Comparison of ENCODE assay signal across 28 mouse cellular contexts in genomic region chr1:91066599-91066998, GRCm38 (mm10).
A peak's percentile ranks its signal among the peaks of the same experiment; 100 is the strongest.
DNase-seq lines count a peak whose midpoint lies in the region; ATAC-seq and TF ChIP-seq lines count a peak whose summit lies in the region.
"Had no signal": no experiment of that assay in that cellular context is flagged by ENCODE, and none has a peak within 500 bp of the region (broad histone marks: within the 10 kb centered on the region; RNA-seq: fewer than 3 reads in every experiment).

No protein-coding gene starts in this region.

- intact Hi-C loops in heart, postnatal 14 days (cut with DNase I) = no loop called here

- H3K36me3 ChIP-seq in heart, embryonic 11.5 days (ENCODE audit: control insufficient read depth, insufficient read depth, low read length) = no peaks in the 10 kb centered on the region
- H3K36me3 ChIP-seq in heart, postnatal 0 days (replicated peaks; ENCODE audit: control insufficient read depth, insufficient read depth, low read length) = peaks cover 15% of the 10 kb centered on the region
- H3K36me3 ChIP-seq in liver, embryonic 14.5 days (replicated peaks; ENCODE audit: control insufficient read depth, insufficient read depth, low read depth) = no peaks in the 10 kb centered on the region
- H3K36me3 ChIP-seq in stomach, embryonic 16.5 days (ENCODE audit: control insufficient read depth, insufficient read depth, low read length) = no peaks in the 10 kb centered on the region; the same call in 1 of the 2 replicates
- H3K36me3 ChIP-seq: embryonic facial prominence, embryonic 10.5 days; forebrain, embryonic 15.5 days; hindbrain, embryonic 13.5 days; limb, embryonic 13.5 days; midbrain, embryonic 12.5 days had no signal

- TF ChIP-seq EP300 in heart, postnatal 0 days (IDR thresholded peaks at IDR 0.05; ENCODE audit: low read depth) = no peak
- no peak for TF ChIP-seq EP300 in liver, embryonic 14.5 days (IDR thresholded peaks at IDR 0.05; ENCODE audit: low read depth)

- WGBS in heart, embryonic 11.5 days (ENCODE audit: insufficient replicate concordance) = 41% methylated on average over 2 of the region's 2 CpGs
- WGBS in heart, postnatal 0 days = 34% methylated on average over 2 of the region's 2 CpGs
- WGBS in liver, embryonic 14.5 days (ENCODE audit: insufficient replicate concordance) = 24% methylated on average over 2 of the region's 2 CpGs
- 73% methylated on average over 2 of the region's 2 CpGs for WGBS in stomach, embryonic 16.5 days
- WGBS in cerebellum, adult 2 months = 97% methylated on average over 2 of the region's 2 CpGs

- no peaks in the 10 kb centered on the region for H3K9me3 ChIP-seq in heart, embryonic 11.5 days (replicated peaks; ENCODE audit: control insufficient read depth, low read length)
- no peaks in the 10 kb centered on the region for H3K9me3 ChIP-seq in heart, postnatal 0 days (replicated peaks; ENCODE audit: control insufficient read depth, low read length)
- no peaks in the 10 kb centered on the region for H3K9me3 ChIP-seq in liver, embryonic 14.5 days (ENCODE audit: control insufficient read depth, low read length)
- no peaks in the 10 kb centered on the region for H3K9me3 ChIP-seq in stomach, embryonic 16.5 days (replicated peaks; ENCODE audit: control insufficient read depth, low read length)
- H3K9me3 ChIP-seq: embryonic facial prominence, embryonic 10.5 days; forebrain, embryonic 15.5 days; hindbrain, embryonic 13.5 days; limb, embryonic 13.5 days; midbrain, embryonic 12.5 days had no signal

- peak overlapping the region; percentile 54; the same call in 1 of the 2 replicates for H3K27ac ChIP-seq in heart, embryonic 11.5 days (ENCODE audit: low read depth, low read length)
- peak overlapping the region; percentile 87 for H3K27ac ChIP-seq in heart, postnatal 0 days (ENCODE audit: low read depth)
- H3K27ac ChIP-seq in liver, embryonic 14.5 days = no peak overlapping the region
- H3K27ac ChIP-seq in stomach, embryonic 16.5 days (ENCODE audit: low read length) = 0 out of 2 replicates have a peak overlapping the region, but pooled peaks have one; percentile 2
- no peak overlapping the region for H3K27ac ChIP-seq in cerebellum, adult 2 months (ENCODE audit: insufficient read depth, low read length)
- H3K27ac ChIP-seq: embryonic facial prominence, embryonic 10.5 days; forebrain, embryonic 15.5 days; hindbrain, embryonic 13.5 days; limb, embryonic 13.5 days; midbrain, embryonic 12.5 days had no signal

- no peak for ATAC-seq in heart, embryonic 11.5 days (replicated peaks; ENCODE audit: insufficient number of reproducible peaks, low FRiP score, low TSS enrichment)
- ATAC-seq in heart, postnatal 0 days (ENCODE audit: insufficient read depth, low read depth) = no peak
- 0 out of 2 replicates have a peak, but pooled peaks have one; percentile 40 for ATAC-seq in liver, embryonic 14.5 days (ENCODE audit: insufficient read depth)
- ATAC-seq in stomach, embryonic 16.5 days (ENCODE audit: insufficient read depth, low FRiP score) = peak; percentile 38; the same call in 1 of the 2 replicates
- ATAC-seq: CD4-positive, CD25-positive, alpha-beta regulatory T cell, adult 4 months; forebrain, embryonic 15.5 days had no signal

- TF ChIP-seq POLR2A in cerebellum, adult 2 months (IDR thresholded peaks at IDR 0.05; ENCODE audit: borderline replicate concordance, insufficient read depth, low read length) = no peak

- no peak overlapping the region for H3K4me3 ChIP-seq in heart, embryonic 11.5 days (ENCODE audit: low read depth, low read length)
- H3K4me3 ChIP-seq in heart, postnatal 0 days (ENCODE audit: low read depth, low read length) = no peak overlapping the region
- H3K4me3 ChIP-seq in liver, embryonic 14.5 days (ENCODE audit: insufficient read depth in 1 of 2, low read depth in 2 of 2, low read length in 2 of 2) = no peak overlapping the region
- no peak overlapping the region for H3K4me3 ChIP-seq in stomach, embryonic 16.5 days (replicated peaks; ENCODE audit: low read length)
- no peak overlapping the region for H3K4me3 ChIP-seq in cerebellum, adult 2 months (replicated peaks; ENCODE audit: insufficient read depth, low read depth, low read length)
- H3K4me3 ChIP-seq: embryonic facial prominence, embryonic 10.5 days; forebrain, embryonic 15.5 days; hindbrain, embryonic 13.5 days; layer of hippocampus, adult 2 months; limb, embryonic 13.5 days; midbrain, embryonic 12.5 days had no signal

- H3K9ac ChIP-seq in heart, embryonic 11.5 days (ENCODE audit: low read depth, low read length) = no peak overlapping the region
- H3K9ac ChIP-seq in heart, postnatal 0 days (replicated peaks; ENCODE audit: low read depth, low read length) = no peak overlapping the region
- no peak overlapping the region for H3K9ac ChIP-seq in liver, embryonic 14.5 days (replicated peaks)
- no peak overlapping the region for H3K9ac ChIP-seq in stomach, embryonic 16.5 days (ENCODE audit: low read length)
- H3K9ac ChIP-seq: forebrain, embryonic 15.5 days; hindbrain, embryonic 13.5 days; limb, embryonic 13.5 days; midbrain, embryonic 12.5 days had no signal

- no peak overlapping the region for H3K4me2 ChIP-seq in heart, embryonic 11.5 days
- no peak overlapping the region for H3K4me2 ChIP-seq in heart, postnatal 0 days (ENCODE audit: low read depth, low read length)
- H3K4me2 ChIP-seq in liver, embryonic 14.5 days (ENCODE audit: low read depth) = no peak overlapping the region
- H3K4me2 ChIP-seq in stomach, embryonic 16.5 days (ENCODE audit: low read depth, low read length) = no peak overlapping the region
- H3K4me2 ChIP-seq: forebrain, embryonic 15.5 days; hindbrain, embryonic 13.5 days; limb, embryonic 13.5 days; midbrain, embryonic 12.5 days had no signal

- DNase-seq in heart, postnatal 14 days = no peak
- no peak for DNase-seq in heart, postnatal 0 days (ENCODE audit: low spot score)
- DNase-seq in heart, adult 9 months (ENCODE audit: low spot score in 2 of 2) = no peak
- DNase-seq in liver, embryonic 14.5 days (ENCODE audit: low read depth in 3 of 3, low spot score in 3 of 3) = no peak
- DNase-seq in ovary, postnatal 10 days (ENCODE audit: low spot score) = no peak
- DNase-seq in cerebellum, adult 2 months = no peak
- DNase-seq: adrenal gland, postnatal 25 days; cerebellum, postnatal 10 days; gastrocnemius, postnatal 10 days; heart, postnatal 10 days; kidney, adult 9 months; kidney, postnatal 14 days; layer of hippocampus, postnatal 36 days; lung, adult 18-20 months; lung, postnatal 10 days; right cerebral cortex, postnatal 14 days; spleen, adult 18-20 months; thymus, adult 2 months; thymus, postnatal 4 days had no signal

- TF ChIP-seq CTCF in heart, postnatal 0 days (IDR thresholded peaks at IDR 0.05; ENCODE audit: low read depth) = no peak
- TF ChIP-seq CTCF in liver, embryonic 14.5 days (IDR thresholded peaks at IDR 0.05; ENCODE audit: low read depth) = no peak
- no peak for TF ChIP-seq CTCF in cerebellum, adult 2 months (IDR thresholded peaks at IDR 0.05; ENCODE audit: borderline replicate concordance, insufficient read depth, low read depth, low read length)

- H3K4me1 ChIP-seq in heart, embryonic 11.5 days (ENCODE audit: control insufficient read depth, insufficient read depth, low read length) = peaks cover 85% of the 10 kb centered on the region
- H3K4me1 ChIP-seq in heart, postnatal 0 days (ENCODE audit: control insufficient read depth, insufficient read depth) = peaks cover 91% of the 10 kb centered on the region
- peaks cover 3 to 16% of the 10 kb centered on the region in 2 experiments; a peak in 3 of 4 replicates for H3K4me1 ChIP-seq in liver, embryonic 14.5 days (replicated peaks; ENCODE audit: control insufficient read depth in 2 of 2, insufficient read depth in 2 of 2, low read length in 1 of 2)
- H3K4me1 ChIP-seq in stomach, embryonic 16.5 days (ENCODE audit: control insufficient read depth, insufficient read depth, low read length) = peaks cover 45% of the 10 kb centered on the region
- peaks cover 15% of the 10 kb centered on the region for H3K4me1 ChIP-seq in cerebellum, adult 2 months (ENCODE audit: control insufficient read depth, insufficient read depth, low read length)

- no peaks in the 10 kb centered on the region for H3K27me3 ChIP-seq in heart, embryonic 11.5 days (ENCODE audit: control insufficient read depth, insufficient read depth, low read length)
- no peaks in the 10 kb centered on the region for H3K27me3 ChIP-seq in heart, postnatal 0 days (ENCODE audit: control insufficient read depth, insufficient read depth, low read length)
- H3K27me3 ChIP-seq in liver, embryonic 14.5 days (ENCODE audit: control insufficient read depth, insufficient read depth, low read length) = no peaks in the 10 kb centered on the region
- H3K27me3 ChIP-seq in stomach, embryonic 16.5 days (ENCODE audit: control insufficient read depth, insufficient read depth, low read length) = no peaks in the 10 kb centered on the region
- no peaks in the 10 kb centered on the region for H3K27me3 ChIP-seq in cerebellum, adult 2 months (ENCODE audit: control insufficient read depth, insufficient read depth, low read length)
- H3K27me3 ChIP-seq: forebrain, embryonic 15.5 days; hindbrain, embryonic 13.5 days; limb, embryonic 13.5 days; midbrain, embryonic 12.5 days had no signal

Comparison
In these comparisons a context has a peak if more than half of its experiments do, and no peak if none do; other contexts are left out.
1. ATAC-seq: peak in liver, embryonic 14.5 days (single experiment) and stomach, embryonic 16.5 days (single experiment); none in heart, embryonic 11.5 days (single experiment) and heart, postnatal 0 days (single experiment).
2. H3K27ac ChIP-seq: peak in heart, embryonic 11.5 days (single experiment), heart, postnatal 0 days (single experiment) and stomach, embryonic 16.5 days (single experiment); none in liver, embryonic 14.5 days (single experiment) and cerebellum, adult 2 months (single experiment).